Mouse (Mus musculus): Measurements from ENCODE around the gene Tiam1.

Gene Tiam1

DNA sequence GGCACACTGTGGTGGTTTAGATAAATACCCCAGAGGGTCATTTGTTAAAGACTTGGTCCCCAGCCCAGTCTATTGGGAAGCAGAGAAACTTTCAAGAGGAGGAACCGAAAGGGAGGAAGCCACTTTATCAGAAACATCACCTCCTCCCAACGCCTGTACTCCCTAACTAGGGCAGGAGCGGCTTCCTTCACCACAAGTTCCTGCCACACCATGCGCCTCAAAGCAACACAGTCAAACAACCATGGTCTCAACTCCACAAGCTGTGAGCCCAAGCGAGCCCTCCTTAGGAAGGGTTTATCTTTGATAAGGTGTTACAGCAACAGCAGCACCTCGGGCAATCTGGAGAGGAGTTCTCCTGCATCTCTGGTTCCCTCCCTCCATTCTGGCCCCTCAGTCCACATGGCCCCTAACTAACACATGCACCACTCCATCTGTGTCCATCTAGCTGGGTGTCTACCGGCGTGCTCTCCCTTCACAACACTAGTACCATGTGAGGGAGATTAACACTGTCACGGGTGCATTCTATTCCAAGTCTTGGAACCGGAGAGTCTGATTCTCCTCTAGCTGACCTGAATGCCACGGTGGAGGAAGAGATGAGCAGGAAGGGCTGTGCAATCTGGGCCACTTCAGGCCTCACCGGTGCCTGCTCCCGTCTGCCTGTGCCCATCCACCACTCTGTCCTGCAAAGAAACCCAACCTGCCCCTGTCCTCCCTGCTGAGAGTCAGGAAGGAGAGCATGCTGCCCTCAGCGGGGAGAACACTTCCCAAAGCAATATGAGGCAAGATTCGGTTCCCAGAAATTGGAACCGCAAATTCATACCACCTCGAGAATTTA lies 149.4 kb downstream of the Tiam1 start:
- no peak for DNase-seq (ENCODE audit: low spot score)

DNA sequence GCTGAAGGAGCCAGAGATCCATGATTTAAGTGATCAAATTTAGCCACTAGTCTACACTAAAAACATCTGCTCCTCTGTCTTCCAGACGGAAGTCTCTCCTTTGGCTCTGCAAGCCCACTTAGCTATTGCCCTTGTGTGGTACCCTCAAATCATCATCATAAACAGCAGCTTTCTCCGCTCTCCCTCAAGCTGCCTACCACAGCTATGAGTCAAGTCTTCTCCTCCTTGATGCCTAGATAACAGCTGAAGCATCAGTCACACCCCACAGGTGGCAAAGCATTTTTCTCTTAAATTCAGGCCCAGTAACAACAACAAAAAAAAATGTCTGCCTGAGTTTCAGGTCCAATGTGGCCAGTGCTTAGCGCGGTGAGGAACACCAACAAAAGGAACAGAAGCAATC lies 150.1 kb downstream of the Tiam1 start:
- no peak for DNase-seq (ENCODE audit: low spot score)

DNA sequence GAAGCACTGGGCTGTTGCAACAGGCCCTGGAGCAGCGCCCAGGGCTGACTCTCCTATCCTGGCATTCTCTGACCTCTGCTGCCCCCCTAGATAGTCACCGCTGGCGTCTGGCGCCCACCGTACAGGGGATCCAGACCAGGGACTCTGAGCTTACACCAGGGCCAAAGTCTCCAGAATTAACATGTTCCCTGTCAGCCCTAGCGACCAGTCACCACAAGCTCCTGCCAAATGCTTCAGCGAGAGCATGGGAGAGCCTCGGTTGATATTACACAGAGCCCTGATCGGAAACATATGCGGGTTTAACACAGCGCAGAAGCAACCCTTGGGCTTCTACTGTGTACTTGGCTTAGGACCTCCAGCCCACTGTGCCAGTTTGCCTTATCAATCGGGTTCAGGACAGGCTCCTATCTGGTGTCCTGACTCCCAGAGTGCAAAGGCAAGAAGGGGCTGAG lies 151.8 kb downstream of the Tiam1 start:
- no peak for DNase-seq (ENCODE audit: low spot score)

DNA sequence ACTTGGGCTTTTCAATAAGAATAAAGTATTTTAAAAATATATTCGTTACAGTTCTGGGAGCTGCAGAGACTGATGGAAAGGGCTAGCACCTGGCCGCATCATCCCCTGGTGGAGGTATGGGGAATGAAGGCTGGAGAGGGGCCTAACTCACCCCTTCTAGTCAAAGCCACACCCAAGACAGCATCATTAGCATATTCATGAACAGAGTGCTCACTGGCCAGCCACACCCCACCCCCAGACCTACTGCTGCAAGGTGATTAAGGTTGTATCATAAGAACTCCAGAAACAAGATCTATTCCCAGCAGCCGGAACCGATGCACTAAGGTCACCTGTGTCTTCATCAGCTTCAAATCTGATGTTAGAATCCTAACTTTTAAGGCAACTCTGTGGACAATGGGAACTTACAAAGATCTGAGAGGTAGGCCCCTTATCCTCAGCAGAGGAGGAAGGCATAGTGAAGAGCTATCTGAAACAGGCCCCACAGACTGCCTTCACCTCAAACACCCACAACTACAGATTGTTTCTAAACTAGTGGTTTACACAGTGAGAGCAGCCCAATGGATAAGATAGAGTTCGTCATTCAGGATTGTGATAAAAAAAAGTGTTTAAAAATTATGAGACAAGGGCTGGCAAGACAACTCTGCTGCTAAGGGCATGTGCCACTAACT lies 153.1 kb downstream of the Tiam1 start:
- DNase-seq (ENCODE audit: low spot score) = no peak

DNA sequence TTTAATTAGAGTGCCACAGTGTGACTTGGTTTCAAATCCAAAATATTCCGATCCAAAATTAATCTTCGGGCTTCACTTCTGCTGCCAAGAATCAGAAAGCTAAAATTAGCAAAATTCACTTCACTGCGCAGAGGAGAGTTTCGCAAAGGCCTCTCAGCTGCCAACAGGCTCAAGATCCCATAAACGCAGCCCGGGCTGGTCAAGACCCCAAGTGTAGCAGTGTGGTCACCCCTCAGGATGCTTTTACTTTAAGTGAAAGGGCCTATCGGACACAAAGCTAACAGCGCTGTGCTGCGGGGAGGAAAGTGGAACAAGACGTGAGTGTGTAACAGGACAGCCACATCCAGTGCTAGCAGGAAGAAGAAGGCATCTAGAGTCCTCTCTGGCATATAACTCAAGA lies 153.8 kb downstream of the Tiam1 start:
- DNase-seq (ENCODE audit: low spot score) = no peak

DNA sequence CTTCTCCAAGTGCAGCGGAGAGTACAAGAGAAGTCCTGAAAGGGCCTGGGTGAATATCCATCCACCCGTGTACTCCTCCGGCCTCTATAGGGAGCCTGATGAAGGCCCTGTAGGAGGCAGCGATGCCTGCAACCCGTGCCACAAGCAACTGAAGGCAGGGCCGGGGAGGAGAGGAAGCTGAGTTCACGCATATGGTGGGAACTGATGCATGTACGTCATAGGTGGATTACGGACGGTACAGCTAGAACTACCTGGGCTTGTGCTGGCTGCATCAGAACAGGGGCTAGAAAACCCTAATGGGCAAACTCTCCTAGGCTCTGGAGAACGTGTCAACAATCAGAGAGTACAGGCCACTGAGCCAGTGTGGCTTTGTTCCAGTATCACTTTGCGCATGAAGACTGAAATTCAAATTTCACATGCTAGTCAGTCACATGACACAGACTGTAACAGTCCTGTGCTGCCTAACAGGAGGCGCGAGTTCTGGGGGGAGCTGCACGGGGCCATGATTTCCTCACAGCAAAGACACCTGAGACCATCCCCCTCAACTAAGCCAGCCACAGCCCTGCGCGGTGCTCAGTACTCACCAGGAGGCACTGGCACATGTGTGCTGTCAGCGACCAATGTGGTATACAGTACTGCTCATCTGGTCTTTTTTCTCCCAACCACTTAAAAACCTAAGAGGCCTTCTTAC lies 156.8 kb downstream of the Tiam1 start:
- DNase-seq (ENCODE audit: low spot score) = no peak

DNA sequence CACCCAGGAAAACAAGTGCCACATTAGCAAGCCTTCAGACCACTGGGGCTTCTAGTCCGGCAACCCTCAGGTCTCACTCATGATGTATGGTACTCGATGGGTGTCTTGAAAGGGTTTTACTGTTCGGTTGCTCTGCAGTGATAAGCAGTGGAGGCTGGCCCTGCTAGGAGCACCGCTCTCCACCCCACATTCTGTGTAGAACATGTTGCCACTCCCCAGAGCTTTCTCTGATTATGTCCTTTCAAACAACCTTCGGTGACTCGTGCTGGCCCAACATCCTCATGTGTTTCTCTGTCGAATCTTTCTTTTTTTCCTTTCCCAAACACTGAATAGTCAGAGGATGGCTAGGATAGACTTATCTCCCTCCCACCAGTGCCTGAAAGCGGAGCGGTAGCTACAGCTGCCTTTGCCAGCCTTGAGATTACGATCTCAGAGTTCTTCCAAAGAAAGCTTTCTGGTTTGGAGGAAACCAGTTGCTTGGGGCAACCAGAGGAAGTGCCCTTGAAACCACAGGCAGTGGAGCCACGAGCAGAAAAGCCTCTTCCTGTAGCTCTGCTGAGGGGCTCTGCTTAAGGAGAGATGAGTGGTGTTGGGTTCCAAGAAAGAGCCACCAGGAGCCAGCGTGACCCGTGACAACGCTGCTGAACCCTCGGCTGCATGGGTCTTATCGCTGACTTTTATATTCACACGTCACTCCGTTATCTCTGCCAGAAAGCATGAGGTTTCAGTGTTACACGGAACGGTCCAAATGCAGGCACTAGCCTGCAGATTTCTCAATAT lies 157.7 kb downstream of the Tiam1 start:
- peak; percentile 62 for DNase-seq (ENCODE audit: low spot score)

DNA sequence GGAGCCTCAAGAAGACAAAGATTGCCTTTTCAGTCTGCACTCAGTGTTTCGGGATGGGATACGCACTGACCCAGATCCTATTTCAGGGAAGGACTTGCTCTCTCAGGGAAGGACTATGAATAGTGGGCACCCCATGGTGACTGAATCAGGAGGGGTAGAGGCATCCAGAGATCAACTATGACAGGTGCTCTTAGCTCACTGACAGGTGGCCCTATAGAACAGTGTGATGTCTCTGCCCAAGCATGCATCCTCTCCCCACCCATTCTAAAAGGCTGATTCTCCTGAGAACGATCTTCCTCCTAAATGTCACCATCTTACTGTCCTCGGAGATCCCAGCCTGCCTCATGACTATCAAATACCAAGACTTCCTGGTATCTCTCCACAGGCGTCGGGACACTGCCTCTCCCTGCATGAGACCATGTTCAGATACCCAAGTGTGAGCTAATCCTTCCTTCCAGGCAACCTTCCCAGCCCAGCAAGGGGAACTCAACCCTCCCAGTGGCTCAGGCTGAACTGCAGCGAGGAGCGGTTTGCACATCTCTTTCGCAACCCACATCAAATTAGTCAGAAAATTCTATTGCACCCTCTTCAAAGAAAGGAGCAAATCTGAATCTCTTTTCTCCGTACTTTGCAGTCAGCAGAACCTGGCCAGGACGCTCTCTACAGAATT lies 163.4 kb downstream of the Tiam1 start:
- DNase-seq (ENCODE audit: low spot score) = no peak

DNA sequence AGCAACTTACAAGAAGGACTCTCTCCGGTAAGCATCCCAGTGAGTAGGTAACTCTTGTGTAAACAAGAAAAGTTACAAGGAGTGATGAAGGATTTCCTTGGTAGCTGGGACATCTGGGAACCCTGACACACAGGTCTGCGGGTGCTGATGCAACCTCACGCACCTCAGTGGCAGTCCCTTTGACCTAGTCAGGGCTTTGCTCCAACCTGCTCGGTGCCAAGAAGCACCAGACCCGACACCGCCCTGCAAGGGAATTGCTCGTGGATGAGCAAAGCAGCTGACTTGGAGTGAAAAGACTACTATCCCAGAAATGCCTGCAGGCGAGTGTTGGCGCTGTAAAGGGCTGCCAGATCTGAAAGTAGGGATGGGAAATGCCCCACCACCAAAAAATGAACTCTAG lies 168.1 kb downstream of the Tiam1 start:
- DNase-seq (ENCODE audit: low spot score) = no peak

DNA sequence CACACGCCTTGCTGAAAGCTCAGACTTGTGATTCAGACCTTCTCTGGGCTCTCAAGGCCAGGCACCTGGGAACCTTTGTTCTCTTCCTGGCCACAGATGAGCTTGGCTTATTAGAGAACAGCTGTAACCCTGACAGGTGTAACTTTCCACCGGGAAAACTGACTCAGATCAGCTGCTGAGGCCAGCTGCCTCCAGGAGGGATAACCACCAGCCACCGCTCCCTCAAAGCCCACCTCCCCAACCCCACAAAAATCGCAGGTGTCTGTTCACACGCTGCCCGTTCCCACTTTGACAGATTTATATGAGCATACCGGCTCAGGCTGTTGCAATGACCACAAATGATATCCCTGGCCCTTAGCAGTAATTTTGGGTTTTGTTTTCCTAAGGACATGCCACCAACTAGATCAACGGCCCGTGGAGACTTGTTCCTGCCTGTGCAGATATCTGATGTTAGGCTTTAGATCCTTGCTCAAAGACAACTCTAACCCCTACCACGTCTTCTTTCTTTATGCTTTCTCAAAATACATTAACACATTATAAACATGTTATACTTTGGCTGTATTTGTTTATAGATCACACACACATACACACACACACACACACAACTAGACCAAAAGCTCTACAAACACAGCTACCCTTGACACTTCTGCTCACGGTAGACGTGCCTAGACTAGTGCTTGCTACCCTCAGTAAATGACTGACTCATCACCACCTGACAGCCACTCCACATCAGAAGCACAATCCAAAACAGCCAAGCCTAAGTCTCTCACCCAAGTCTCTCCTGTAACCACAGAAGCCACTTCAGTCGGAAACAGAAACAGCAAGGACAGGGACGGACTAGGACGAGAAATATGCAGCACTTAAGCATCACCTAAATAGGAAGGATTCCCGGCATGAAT lies 169.5 kb downstream of the Tiam1 start:
- DNase-seq (ENCODE audit: low spot score) = no peak

DNA sequence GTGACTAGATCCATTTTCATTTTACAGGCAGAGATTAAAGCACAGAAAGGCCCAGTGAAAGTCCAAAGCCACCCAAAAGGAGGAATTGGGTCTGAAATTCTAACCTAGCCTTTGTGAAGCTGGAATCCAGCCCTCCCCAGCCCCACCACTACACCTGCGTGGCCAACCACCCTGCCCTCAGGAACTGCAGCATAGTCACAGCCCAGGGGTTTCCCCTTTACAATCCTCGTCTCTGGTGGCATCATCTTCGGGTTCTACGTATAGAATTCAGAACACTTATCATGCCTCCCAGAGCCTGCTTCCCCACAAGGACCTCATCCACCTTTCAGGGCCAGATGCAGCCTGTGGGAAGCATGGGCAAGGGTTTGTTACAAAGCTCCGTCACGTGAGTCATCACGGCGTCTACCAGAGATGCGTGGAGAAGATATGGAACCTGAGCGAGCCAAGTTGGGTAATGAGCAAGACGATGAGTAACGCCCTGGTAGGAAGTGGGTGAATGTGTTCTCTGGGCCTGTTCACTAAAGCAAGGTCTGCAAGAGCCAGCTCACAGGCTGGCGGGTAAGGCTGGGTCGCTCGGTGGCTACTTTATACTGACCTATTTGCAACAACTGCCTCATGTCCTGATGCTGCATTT lies 170.6 kb downstream of the Tiam1 start:
- DNase-seq (ENCODE audit: low spot score) = no peak

DNA sequence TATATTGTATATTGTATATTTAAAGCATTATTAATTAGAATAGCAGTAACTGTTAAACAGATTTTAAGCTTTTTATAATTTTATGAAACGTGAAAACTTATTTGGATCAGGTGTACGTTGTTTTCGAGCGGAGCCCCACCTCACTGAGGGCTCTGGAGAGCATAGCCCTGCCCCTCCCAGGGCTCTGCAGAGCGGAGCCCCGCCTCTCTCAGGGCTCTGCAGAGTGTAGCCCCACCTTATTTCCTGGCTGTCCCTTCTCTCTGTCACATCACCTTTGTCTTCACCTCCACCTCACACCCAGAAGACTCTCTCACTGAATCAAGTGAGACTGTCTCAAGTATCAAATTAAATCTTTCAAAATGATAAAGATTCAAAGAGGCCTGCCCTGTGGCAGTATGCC lies 171.6 kb downstream of the Tiam1 start:
- DNase-seq (ENCODE audit: low spot score) = no peak

DNA sequence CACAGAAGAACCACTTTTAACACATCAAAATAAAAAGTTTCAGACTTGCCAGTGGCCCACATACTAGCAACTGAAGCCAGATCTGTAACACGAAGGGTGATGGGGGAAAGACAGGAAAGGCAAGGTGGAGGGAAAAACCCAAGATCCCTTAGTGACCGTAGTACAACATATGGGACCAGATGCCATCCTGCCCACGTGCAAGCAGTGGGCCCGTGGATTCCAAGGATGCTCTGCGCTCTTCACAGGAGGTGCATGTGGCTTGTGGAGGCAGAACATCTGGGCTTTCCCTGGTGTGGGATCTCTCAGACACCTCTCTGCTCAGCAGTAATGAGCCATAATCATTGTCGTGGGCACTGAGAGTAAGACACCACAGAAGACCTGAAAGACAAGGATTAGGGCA lies 175.5 kb downstream of the Tiam1 start:
- no peak for DNase-seq (ENCODE audit: low spot score)

DNA sequence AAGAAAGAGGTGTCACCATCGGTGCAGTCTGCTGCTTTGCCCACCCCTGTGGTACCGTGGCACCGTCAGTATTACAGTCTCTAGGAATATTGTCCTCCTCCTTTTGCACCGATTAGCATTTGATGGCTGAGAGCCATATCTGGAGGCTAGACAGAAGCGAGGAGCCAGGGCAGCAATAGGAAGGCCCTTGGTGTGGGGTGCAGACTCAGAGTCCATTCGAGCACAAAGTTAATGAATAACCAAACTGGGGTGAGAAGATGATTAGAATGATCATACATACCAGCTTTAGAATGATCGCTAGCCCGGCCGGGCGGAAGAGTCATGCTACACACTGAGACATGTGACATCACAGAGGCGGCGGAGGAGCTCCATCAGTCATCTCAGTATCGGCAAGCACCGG lies 180.7 kb downstream of the Tiam1 start:
- no peak for DNase-seq (ENCODE audit: low spot score)

DNA sequence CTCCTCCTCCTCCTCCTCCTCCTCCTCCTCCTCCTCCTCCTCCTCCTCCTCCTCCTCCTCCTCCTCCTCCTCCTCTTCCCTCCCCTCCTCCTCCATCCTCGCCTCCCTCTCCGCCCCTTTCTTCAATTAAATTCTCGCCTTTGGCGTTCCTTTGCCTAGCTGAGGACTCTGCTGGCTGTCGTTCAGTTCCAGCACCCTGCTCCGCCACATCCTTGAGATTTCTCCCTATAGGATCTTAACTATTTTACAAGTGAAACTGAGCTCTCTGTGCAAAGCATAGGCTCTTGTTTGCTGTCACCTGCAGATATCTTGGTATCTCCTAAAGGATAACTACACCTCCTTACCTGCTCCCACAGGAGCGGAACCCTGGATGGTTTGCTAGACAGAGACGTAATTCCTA lies 182.7 kb downstream of the Tiam1 start:
- DNase-seq (ENCODE audit: low spot score) = no peak

DNA sequence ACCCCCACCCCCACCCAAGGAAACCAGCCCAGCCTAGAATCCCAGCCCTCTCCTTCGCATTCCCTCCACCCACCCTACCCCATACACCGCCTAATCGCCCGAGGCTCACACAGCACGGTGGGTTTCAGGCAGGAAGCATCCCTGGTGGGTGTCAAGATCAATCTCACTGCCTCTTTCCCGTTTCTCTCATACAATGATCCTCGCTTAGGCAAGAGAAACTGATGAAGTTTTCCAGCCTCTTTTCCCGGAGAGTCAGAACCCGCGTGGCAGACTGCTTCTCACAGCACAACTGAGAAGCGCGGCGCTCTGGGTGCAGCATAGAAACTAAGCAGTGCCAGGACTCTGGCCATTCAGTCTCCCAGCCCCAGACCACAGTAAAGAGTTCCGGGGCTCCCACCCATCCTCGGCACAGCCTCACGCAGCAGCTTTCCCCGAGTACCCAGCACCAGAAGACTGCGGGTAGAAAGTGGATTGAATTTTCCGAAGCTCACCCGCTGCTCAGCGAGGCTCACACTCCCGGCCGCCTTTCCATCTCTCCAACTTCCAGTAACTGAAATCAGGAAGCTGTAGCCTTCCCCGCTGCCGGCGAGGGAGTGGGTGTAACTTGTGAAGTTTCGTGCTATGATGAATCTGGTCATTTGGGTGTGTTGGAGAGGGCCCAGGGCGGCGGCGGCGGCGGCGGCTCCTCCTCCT lies 183.2 kb downstream of the Tiam1 start:
- DNase-seq (ENCODE audit: low spot score) = peak; percentile 36

DNA sequence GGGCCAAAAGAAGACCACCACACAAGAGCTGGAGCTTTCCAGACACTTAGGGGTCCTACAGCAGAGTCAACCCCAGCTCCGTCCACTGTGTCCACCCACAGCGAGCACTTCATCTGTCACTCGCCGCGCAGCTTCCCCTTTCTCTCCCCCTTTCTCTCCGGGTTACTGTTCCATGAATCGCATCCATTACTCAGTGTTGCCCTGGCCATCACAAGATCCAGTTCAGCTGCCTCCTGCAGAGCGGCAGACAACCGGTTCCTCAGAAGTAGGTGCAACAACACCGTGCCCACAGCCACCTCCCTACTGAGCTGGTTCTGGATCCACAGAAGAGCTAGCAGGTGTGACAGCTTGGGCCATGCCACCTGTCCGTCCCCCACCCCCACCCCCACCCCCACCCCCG lies 184.6 kb downstream of the Tiam1 start:
- DNase-seq (ENCODE audit: low spot score) = no peak

DNA sequence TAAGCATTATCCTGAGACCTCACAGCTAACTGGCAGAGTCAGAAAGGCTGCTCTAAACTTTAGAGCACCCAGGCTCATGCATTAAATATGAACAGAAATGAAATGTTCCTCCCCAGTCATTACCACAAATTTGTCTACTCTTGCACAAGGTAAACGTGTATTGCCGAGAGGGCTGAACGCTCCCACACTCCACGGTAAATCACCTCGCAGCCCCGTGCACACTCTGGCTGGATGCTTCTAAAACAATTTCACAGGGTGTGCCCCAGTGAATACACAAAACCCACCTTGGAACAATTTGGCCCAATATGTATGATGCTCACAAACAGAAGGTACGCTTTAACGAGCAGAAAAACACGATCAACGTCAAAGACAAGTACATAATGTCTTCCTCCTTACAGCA lies 185.5 kb downstream of the Tiam1 start:
- DNase-seq (ENCODE audit: low spot score) = no peak

DNA sequence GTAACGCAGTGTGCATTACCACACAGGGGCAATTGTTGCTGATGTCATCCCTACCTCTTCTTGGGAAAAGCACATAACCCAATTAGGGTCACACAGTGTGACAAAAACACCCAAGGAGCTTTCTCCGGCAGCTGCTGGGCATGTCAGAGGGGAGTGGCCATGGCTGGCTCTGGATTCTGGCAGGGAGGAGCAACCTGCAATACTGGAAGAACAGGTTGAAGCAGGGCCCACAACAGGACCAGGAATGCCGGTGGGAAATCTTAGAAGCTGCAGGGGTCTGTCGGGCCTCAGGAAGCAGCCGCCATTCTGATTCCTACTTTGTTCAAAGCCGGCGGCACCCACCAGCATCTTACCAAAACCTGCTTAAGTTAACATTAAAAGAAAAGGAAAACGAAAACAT lies 189.0 kb downstream of the Tiam1 start:
- DNase-seq (ENCODE audit: low spot score) = no peak

DNA sequence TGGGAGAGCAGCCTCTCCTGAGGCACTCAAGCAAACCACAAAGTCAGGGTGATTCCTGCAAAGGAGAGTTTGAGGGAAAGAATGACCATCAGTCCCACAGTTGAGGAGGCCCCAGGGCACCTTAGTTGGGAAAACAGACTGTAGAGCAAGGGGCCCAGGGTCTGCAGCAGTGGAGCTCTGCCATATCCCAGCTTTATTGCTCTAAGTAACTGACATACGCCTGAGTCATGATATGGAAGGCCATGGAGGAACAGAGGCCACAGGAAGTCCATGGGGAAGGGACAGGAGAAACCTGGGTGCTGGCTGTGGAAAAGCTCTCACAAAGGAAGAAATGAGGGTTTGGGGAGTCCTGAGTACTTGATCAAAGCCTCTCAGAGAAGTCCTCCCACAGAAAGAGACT lies 189.5 kb downstream of the Tiam1 start:
- DNase-seq (ENCODE audit: low spot score) = no peak
